Mouse (Mus musculus) heart, embryonic 13.5 days (tissue): ENCODE results near the gene Rabac1. TPM values are rescaled to one million over a fixed set of nuclear protein-coding genes. Genes with fewer than 3 reads are reported as not detected.

Experiments used
- ATAC-seq: fragments of 200-750 bp; cut with Nextera tagmentation; 2 replicates; pipeline ENCODE4 v1.8.0; 2017; ENCODE audit warnings: moderate TSS enrichment; ENCODE audit not compliant: insufficient number of reproducible peaks, low FRiP score, low TSS enrichment; ENCODE audit errors: extremely low read depth
- H3K27ac ChIP-seq: fragments of 300-500 bp; sonication (generic); replicated peaks from 2 replicates; pipeline ENCODE4 v1.5.1; 2015; ENCODE audit warnings: moderate library complexity, mild to moderate bottlenecking, inconsistent platforms
- H3K27me3 ChIP-seq: fragments of 300-500 bp; sonication (generic); replicated peaks from 2 replicates; pipeline ENCODE4 v1.6.1; 2015; ENCODE audit warnings: mild to moderate bottlenecking, inconsistent platforms
- H3K36me3 ChIP-seq: fragments of 300-500 bp; sonication (generic); 2 replicates; pipeline ENCODE4 v1.6.1; 2015; ENCODE audit warnings: mild to moderate bottlenecking, inconsistent platforms
- H3K4me1 ChIP-seq: fragments of 300-500 bp; sonication (generic); 2 replicates; pipeline ENCODE4 v1.6.1; 2015; ENCODE audit warnings: inconsistent platforms
- H3K4me2 ChIP-seq: fragments of 300-500 bp; sonication (generic); 2 replicates; pipeline ENCODE4 v1.6.1; 2015; ENCODE audit warnings: inconsistent platforms, mild to moderate bottlenecking, moderate library complexity
- H3K4me3 ChIP-seq: fragments of 300-500 bp; sonication (generic); 2 replicates; pipeline ENCODE4 v1.5.1; 2015; ENCODE audit warnings: moderate library complexity, mild to moderate bottlenecking, inconsistent platforms
- H3K9ac ChIP-seq: fragments of 300-500 bp; sonication (generic); 2 replicates; pipeline ENCODE4 v1.6.1; 2015; ENCODE audit warnings: inconsistent platforms, mild to moderate bottlenecking, moderate library complexity
- H3K9me3 ChIP-seq: fragments of 300-500 bp; sonication (generic); 2 replicates; pipeline ENCODE4 v1.6.1; 2016; ENCODE audit warnings: inconsistent platforms
- WGBS: fragments of 180-500 bp; shearing (Covaris S2); methylation state at CpG from one replicate; pipeline ENCODE4 v1.1.7; 2015; ENCODE audit warnings: mixed read lengths; 5-methylcytosine and 5-hydroxymethylcytosine counted together
- polyA plus RNA-seq: library from polyadenylated mRNA; unstranded; fragments of >200 nt; fragmentation: Nextera tagmentation; extraction: Ambion mirVana; gene quantifications from 2 replicates; pipeline ENCODE4 v1.2.1, GENCODE M21; 2015

The Rabac1 gene
- 185 and 197 TPM in 2 replicates for polyA plus RNA-seq

DNA sequence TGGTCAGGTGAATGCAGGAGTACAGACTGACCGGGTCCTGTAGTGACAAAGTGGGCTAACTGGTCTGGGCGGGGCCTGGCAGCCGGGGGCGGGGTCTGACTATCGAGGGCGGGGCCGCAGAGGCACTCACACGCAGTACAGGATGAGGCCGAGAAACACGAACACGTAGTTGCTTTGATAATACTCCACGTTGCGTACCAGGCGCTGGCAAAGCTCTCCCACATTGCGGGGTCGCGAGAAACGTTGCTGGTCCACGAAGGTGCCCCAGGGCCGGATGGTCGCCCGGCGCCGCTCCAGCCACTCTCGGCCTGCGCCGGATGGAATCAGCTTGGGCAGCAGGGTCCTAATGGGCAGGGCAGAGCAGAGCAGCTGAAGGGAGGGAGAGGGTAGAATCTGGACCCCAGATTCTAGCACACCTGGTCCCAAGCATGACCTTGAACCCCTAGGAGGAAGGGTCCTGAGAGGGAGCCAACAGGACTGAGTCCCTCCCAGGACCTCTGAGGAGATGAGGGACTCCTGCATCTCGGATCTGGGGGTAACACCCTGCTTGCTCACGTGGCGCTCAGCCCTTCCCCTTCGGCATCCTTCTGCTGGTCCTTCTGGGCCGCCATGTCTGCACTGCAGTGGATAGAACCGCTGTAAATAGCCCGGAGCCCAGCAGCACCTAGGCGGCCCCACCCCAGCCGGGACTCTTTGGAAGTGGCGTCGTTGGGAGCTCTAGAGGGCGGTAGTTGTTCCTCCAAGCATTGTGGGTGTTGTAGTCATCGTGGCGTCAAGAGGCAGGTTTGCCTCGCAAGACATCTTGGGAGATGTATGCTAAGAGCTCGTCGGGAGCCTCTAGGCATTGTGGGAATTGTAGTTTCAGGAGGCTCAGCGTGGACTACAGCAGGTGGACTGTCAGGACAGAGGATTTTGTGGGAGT lies at the start of gene Rabac1:
Gene Rabac1 (minus strand): TSS at position 783 of the 922 bp plus-strand sequence.
- Histone ChIP-seq H3K36me3 (peaks cover 14% of the 10 kb centered on the region), H3K9me3 (no peaks in the 10 kb centered on the region), H3K9ac (peak within 1 kb of the TSS; percentile 85), H3K27ac (peak within 1 kb of the TSS; percentile 82), H3K4me3 (peak within 1 kb of the TSS; percentile 70), H3K4me2 (peak within 1 kb of the TSS; percentile 71), H3K4me1 (peaks cover 10% of the 10 kb centered on the region), H3K27me3 (no peaks in the 10 kb centered on the region)
- under 1% methylated on average over 45 of the region's 45 CpGs for WGBS
- peak; percentile 89 for ATAC-seq

GRCm38 (mm10) chr7:25011592-25011991 lies 39.0 kb upstream of the Rabac1 start:
- H3K27ac ChIP-seq: no peak overlapping the region
- H3K36me3 ChIP-seq: peaks cover 42% of the 10 kb centered on the region
- 50% methylated on average over 7 of the region's 7 CpGs for WGBS
- H3K4me3 ChIP-seq: no peak overlapping the region
- no peak for ATAC-seq
- H3K9ac ChIP-seq: no peak overlapping the region
- H3K27me3 ChIP-seq: peaks cover 73% of the 10 kb centered on the region
- peaks cover 20% of the 10 kb centered on the region for H3K4me1 ChIP-seq
- no peak overlapping the region for H3K4me2 ChIP-seq
- H3K9me3 ChIP-seq: no peaks in the 10 kb centered on the region

DNA sequence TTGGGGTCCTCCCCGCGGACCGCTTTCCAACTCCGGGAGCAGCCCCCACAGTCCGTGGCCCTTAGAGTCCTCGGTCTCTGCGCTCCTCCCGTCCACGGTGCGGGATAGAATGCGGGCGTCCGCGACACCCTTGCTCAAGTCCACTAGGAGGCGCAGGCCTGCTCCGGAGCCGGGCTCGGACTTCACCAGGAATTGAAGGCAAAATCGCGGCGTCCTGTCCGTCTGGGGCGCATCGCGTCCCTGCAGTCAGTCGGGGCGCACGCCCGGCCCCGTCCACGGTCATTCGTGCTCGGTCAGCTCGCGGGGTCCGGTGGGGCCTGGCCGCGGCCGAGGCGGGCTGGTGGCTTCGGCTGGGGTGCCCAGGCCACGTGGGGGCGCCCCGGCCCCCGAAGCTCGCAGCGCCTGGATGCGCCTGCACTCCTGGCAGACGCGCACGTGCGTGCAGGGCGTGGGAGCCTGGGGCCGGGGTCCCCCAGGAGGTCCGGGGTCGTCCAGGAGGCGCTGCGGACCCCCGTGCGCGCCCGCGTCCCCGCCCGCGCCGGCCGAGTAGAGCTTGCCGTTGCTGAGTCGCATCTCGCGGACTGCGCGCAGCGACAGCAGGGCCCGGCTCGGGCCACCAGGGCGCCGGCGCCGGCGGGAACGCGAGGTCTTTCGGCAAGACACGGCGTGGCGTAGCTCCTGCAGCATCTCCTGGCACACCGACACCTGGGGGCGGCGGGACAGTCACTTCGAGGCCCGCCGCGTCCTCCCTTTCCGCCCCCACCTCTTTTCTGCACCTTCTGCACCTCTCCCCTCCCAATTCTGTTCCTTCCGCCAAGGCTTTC lies 37.7 kb upstream of the Rabac1 start:
- ATAC-seq: no peak
- Histone ChIP-seq H3K4me3 (peak overlapping the region; percentile 44), H3K9ac (0 out of 2 replicates have a peak overlapping the region, but pooled peaks have one; percentile 28), H3K27me3 (peaks cover 86% of the 10 kb centered on the region), H3K27ac (no peak overlapping the region), H3K36me3 (peaks cover 32% of the 10 kb centered on the region), H3K9me3 (no peaks in the 10 kb centered on the region), H3K4me2 (peak overlapping the region; percentile 69), H3K4me1 (peaks cover 25% of the 10 kb centered on the region)
- WGBS: 1% methylated on average over 90 of the region's 97 CpGs

DNA sequence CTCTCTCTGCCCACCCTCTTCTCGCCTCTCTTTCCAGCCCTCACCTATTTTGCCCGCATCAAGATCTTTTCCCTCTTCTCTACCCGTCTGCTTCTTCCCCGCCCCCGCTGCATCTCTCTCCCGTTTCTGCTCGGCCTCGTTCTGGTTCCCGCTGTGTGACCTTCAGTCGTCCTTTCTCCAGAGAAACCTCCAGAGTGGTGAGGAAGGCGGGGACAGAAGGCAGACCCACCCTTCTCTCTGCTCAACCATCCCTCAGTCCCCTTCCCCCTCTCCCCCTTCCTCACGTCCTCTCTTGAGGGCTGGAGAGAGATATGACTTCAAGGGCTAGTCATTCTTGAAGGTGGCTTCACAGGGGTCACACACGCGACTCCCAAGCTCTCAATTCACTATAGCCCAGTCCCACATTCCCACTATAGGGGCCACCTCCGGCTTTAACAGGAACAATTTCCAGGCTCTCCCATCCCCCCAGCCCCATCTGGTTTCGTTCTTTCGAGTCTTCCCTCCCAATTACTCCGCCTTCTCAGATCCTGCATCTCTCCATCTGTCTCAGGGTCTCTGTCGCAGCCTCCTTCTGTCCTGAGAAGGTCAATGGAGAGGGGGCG lies 36.6 kb upstream of the Rabac1 start:
- H3K4me2 ChIP-seq: peak overlapping the region; percentile 55
- no peak for ATAC-seq
- H3K4me3 ChIP-seq: peak overlapping the region; percentile 8; the same call in 1 of the 2 replicates
- peaks cover 32% of the 10 kb centered on the region for H3K4me1 ChIP-seq
- peaks cover 22% of the 10 kb centered on the region for H3K36me3 ChIP-seq
- H3K27ac ChIP-seq: no peak overlapping the region
- H3K9ac ChIP-seq: no peak overlapping the region
- no peaks in the 10 kb centered on the region for H3K9me3 ChIP-seq
- 9% methylated on average over 20 of the region's 20 CpGs for WGBS
- peaks cover 97% of the 10 kb centered on the region for H3K27me3 ChIP-seq

- Histone ChIP-seq H3K4me2 (peak overlapping the region; percentile 55), H3K9me3 (no peaks in the 10 kb centered on the region), H3K27me3 (peaks cover 99% of the 10 kb centered on the region), H3K4me1 (peaks cover 32% of the 10 kb centered on the region), H3K27ac (no peak overlapping the region), H3K36me3 (peaks cover 16% of the 10 kb centered on the region), H3K4me3 (peak overlapping the region; percentile 8; the same call in 1 of the 2 replicates), H3K9ac (no peak overlapping the region)
- ATAC-seq: no peak
- under 1% methylated on average over 17 of the region's 17 CpGs for WGBS
These were observed 36.1 kb upstream of the Rabac1 start for GRCm38 (mm10) chr7:25008635-25009034.

GRCm38 (mm10) chr7:25007609-25008374 lies 35.2 kb upstream of the Rabac1 start:
- Histone ChIP-seq H3K4me3 (no peak overlapping the region), H3K36me3 (peaks cover 9% of the 10 kb centered on the region), H3K4me2 (no peak overlapping the region), H3K4me1 (peaks cover 32% of the 10 kb centered on the region), H3K27me3 (peaks cover 100% of the 10 kb centered on the region), H3K9ac (no peak overlapping the region), H3K9me3 (no peaks in the 10 kb centered on the region), H3K27ac (no peak overlapping the region)
- no peak for ATAC-seq
- 23% methylated on average over 8 of the region's 8 CpGs for WGBS

DNA sequence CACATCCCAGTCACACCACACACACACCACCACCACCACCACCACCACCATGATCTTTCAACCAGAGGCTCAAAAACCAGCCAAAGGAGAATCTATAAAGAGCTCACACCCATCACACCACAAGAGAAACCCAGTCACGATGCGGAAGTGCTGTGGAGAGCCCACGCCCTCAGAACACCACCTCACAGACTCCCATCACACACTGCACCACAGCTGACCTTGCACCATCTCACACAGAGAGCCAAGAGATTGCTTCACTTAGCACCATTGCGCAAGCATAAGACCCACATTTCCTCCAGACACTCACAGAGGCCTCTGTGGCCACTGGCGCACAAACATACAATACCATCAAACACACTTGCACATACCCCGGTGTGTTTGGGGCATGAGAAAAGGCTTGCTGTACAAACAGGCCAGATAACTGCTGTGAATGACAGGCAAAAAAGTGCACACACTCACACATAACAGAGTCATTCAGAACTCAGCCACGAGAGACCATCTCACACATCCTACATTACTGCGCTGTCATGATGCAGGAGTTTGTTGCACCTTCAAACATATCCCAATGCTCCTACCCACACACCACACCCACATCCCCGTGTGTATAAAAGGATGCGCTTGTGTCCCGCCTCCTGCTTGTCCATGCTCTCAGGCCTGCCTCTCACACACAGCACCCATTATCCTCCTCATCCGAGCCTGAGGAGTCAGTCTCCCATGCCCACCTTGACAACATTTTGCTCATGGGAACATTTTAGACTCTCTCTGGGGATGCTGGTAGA lies 34.2 kb upstream of the Rabac1 start:
- no peak overlapping the region for H3K9ac ChIP-seq
- H3K9me3 ChIP-seq: no peaks in the 10 kb centered on the region
- ATAC-seq: no peak
- H3K4me2 ChIP-seq: no peak overlapping the region
- H3K27ac ChIP-seq: no peak overlapping the region
- H3K27me3 ChIP-seq: peaks cover 96% of the 10 kb centered on the region
- H3K4me1 ChIP-seq: peaks cover 32% of the 10 kb centered on the region
- H3K4me3 ChIP-seq: no peak overlapping the region
- H3K36me3 ChIP-seq: no peaks in the 10 kb centered on the region
- 69% methylated on average over 12 of the region's 12 CpGs for WGBS

GRCm38 (mm10) chr7:25006171-25006570 lies 33.6 kb upstream of the Rabac1 start:
- Histone ChIP-seq H3K4me2 (peak overlapping the region; percentile 74), H3K9ac (no peak overlapping the region), H3K4me1 (peaks cover 32% of the 10 kb centered on the region), H3K9me3 (no peaks in the 10 kb centered on the region), H3K4me3 (peak overlapping the region; percentile 47), H3K27me3 (peaks cover 90% of the 10 kb centered on the region), H3K36me3 (no peaks in the 10 kb centered on the region), H3K27ac (no peak overlapping the region)
- WGBS: 63% methylated on average over 3 of the region's 3 CpGs
- ATAC-seq: no peak

- Histone ChIP-seq H3K4me3 (peak within 1 kb of the TSS; percentile 47), H3K9ac (peak within 1 kb of the TSS; percentile 70), H3K4me1 (peaks cover 29% of the 10 kb centered on the region), H3K9me3 (no peaks in the 10 kb centered on the region), H3K36me3 (no peaks in the 10 kb centered on the region), H3K27ac (no peak within 1 kb of the TSS), H3K27me3 (peaks cover 90% of the 10 kb centered on the region), H3K4me2 (peak within 1 kb of the TSS; percentile 74)
- ATAC-seq: no peak; the same call in 1 of the 2 replicates
- WGBS: 3% methylated on average over 54 of the region's 54 CpGs
These were observed 33.0 kb upstream of the Rabac1 start, which contains the start of gene Atp1a3 for GRCm38 (mm10) chr7:25005421-25006065. Gene Atp1a3 (minus strand): TSS chr7:25005958.
